Mouse (Mus musculus) spleen, postnatal 4 days (tissue): ENCODE measurements at regions not wholly inside any gene's neighbourhood (a gene's known extent, or its start where the extent isn't known, plus 50 kb on each side); places are given as distances from the start of the nearest gene placed in this dataset.
A peak's percentile ranks its signal among the peaks of the same experiment; 100 is the strongest.

ENCODE experiments used
- DNase-seq, 2 experiments: peaks; one replicate each; pipeline ENCODE4 v3.0.0; 2022; ENCODE audit warnings: low spot score in 2 of 2

DNA sequence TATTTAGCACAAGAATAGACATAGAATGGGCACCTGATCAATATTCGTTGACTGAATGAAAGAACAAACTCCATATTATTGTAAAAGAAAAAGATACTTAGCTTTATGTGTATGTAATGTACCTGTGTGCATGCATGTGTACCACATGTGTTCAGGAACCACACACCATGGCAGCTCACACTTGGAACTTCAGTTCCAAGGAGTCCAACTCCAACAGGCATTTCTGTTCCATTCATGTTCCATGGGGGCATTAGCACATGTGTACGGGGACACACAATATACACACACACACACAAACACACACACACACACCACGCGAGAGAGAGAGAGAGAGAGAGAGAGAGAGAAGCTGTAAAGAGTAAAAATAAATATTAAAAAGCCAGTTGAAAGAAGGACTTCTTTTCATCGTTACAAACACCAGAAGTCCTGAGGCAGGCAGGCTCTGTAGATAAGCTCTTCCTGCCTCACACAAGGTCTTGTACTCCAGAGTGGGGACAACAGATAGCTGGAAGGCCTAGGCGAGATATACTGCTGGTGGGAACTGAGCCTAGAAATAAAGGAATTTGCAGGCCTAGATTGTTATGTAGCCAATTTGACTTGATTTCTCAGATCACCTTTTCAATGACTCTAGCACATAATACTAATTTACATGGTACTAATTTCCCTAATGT is 141.6 kb upstream of the Marcks start:
- no peak for DNase-seq

DNA sequence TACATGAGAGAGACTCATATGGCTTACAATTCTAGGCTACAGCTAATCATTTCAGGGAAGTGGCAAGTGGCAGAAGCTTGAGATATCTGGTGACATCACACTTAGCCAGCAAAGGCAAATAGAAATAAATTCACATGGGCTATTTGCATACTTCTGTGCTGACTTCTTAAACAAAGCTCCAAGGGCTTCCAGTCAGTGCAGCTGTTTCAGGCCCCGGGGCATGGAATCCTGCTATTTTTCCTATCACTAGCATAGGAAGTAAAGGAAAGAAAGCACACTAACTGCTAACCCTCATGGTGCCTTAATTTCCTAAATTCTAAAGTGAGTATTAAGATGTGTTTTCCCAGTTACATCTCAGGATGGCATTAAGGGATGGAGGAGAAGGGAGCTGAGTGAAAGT is 140.6 kb upstream of the Marcks start:
- DNase-seq, result no peak

DNA sequence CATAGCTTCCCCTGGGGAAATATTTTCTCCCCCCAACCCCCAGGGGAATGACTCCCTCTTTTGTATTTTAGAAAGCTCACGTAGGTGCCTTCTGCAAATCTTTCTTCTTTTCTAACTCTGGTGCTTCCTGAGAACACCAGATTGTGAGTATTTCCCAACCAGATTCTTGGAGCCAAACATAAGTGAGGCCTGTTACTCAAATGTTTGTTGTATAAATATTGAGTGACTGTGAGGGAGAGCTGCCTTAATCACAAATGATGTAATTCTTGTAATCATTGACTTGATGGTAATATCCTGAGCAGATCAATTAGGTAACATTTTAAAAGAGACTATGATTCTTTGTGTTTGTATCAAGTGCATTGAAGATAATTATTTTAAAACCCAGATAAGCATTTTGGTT is 137.1 kb upstream of the Marcks start:
- DNase-seq, result no peak

DNA sequence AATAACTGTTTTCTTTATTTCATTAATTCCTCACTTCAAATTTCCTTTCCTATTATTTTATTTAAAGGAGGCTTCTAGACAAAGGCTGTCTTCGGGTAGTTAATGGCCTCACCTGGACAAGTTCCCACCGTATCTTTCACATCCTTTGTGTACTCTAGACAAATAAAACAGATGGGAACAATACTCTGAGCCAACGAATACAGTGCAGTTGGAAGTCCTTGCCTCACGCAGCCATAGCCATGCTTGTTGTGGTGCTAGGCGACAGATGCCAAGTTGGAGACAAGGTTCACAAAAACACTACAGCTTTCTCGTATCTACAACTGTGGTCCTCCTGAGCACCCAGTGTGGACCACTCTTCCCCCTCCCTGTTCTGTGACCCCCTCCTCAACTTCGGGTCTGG is 136.6 kb upstream of the Marcks start:
- no peak for DNase-seq

DNA sequence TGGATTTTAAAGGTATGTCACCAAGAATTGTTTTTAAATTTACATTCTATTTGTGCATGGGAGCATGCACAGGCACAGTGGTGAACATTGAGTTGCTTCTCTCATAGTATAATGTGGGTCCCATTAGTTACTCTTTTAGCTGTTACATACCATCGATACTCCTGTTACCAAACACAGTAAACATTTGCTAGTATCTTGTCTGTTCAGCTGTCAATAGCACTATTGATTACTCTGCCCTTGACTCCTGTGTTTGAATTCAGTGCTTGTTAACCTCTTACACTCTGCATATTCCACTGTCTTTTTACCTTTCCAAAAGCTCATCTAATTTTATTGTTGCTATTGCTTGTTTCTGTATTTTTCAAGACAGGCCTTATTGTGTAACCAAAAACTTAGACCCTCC is 133.2 kb upstream of the Marcks start:
- no peak for DNase-seq

DNA sequence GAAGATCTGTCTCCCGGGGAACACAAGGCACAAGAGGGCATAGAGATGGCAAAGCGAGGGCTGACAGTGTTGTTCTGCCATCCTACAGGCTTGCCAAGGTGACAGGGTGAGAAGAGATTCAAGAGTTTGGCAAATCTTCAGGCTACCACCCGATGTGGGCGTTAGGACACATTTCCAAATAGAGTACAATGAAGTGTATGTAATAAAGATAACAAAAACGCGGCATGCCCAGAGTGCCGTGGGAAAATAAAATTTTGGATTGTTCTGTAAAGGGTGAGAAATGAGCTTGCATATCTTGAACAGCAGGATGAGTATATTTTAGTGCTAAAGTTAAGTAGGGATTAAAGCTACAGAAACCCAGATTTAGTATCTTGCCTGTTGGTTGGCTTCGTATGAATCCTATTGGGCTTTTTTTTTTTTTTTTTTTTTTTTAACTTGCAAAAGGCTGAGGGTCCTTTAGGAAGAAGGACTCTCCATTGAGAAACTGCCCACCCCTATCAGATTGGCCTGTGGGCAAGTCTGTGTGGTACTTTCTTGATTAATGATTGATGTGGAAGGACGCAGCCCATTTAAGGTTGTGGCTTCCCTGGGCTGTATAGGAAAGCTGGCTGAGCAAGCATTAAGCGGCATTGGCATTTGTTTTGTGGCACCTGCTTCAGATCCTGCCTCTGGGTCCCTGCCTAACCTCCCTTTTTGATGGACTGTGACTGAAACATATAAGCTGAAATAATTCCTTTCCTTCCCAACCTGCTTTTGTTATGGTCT is 131.7 kb upstream of the Marcks start:
- DNase-seq, result no peak

DNA sequence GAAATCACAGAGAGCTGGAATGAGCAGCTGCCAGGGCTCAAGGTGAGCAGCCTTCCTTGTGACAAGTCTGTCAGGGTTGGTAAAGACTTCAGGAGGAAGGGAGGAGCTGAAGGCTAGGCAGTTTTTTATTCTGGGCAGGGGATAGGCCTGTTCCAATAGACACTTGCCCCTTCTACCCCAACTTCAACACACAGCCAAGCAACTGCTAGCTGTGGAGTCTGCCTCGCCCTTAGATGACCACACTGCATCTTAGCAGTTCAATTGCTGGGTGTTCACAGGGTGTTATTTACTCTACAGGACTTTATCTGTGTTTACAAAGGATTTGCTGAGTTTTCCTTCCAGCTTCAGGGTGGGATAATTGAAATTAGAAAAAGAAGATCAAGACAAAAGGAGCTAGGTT is 128.2 kb upstream of the Marcks start:
- DNase-seq, result no peak

DNA sequence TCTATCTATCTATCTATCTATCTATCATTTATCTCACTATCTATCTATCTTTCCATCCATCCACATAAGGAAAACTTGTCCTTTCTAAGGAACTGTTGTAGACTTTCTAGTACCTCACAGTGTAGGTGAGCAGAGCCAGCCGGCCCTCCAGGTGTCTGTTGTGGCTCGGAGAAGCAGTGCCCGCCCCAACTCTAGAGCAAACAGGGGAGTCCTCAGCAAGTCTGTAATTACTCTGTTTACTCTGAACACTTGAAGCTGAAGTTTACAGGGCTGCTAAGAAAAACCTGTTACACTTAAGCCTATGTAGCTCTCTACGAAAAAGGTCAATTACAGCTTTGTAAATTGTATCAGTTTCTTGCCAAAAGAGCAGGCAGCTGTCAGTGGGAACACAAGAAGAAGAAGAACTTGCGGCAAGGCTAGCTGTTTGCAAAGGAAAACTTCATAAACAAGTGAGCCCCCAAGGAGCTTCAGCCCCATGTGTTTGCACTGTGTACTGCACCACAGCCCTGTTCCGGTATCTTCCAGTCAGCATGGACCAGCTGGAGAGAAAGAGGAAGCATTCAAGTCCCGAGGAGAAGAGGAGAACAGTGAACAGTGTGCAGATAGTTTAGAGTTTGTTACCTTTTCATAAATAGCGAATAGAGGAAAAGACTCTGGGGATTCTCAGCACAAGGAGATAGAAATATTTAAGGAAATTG is 122.2 kb upstream of the Marcks start:
- DNase-seq, result peak in 1 of 2 experiments; percentile 18

DNA sequence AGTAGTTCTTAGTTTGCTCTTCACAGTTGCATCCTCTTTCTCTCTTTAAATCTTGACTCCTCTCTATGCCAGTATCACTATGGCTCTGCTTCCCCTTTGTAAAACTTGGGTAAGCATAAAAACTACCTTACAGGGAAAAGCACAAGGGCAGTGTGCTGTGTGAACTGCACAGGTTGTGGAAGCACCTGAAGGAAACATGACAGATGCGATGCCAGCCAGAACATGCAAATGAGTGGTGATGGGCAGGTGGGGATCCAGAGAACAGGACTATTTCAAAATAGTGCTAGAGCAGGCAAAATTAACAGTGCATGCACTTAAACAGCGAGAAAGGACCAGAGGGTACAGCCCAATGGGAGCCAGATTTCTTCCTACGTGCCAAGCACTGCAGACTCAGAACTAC is 120.5 kb upstream of the Marcks start:
- no peak for DNase-seq

DNA sequence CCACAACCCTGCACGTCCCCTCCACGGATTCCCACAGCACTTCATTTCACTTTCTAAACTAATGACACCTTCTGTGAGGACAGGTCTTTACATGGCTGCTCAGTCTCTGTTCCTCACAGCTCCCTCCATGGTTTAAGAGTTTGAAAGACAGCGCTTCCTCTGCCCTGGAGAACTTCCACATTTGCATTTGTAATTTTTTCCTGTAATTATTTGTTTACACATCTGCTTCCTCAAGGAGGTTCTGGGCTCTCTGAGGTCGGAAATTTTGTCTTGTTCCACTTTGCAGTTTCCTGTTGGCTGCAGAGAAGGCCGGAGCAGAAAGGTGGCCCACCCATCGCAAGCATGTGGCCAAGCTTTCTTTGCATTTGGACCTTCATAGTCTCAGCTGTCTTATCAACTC is 118.8 kb upstream of the Marcks start:
- no peak for DNase-seq

DNA sequence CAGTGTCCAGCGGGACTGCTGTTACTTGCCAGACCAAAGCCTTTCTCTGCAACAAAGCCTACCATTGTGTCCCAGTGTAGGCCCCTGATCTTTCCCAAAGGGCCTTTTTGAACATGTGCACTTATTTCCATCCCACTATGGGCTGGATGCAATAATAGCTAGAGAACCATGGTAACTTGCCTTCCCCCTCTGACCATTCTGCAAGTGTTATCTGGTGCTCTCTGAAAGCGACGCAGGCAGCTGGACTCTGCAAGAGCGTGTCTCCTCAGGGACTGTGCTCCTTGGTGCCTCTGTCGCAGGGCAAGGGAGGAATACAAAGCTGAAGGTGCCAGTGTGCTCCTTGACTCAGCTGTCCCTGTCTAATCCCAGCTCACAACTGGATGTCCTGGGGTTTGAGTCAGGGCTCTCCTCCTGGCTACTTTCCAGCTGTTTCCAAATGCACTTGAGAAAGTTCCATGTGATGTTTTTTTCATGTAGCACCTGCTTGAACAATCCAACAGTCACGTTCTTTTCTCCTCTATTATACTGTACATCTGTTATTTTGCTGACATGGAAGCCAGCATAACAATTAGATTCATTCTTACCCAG is 112.3 kb upstream of the Marcks start:
- DNase-seq, result no peak

DNA sequence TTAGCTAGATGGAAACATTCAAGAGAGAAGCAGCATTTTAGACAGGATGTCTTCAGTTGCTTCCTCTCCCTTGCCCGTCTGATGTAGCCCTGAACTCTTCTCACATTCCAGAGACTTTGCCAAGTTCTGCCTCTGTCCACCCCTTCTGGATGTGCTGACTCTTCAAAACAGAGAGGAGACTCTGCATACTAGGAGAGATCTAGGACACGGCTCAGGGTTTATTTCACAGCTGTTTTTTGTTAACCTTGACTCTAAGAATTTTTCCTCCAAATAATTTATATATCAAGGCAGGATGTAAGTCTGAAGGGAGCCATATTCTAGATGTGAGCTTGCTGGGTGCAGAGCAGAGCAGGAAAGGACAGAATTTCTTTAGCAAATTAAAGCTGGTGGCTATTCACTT is 111.4 kb upstream of the Marcks start:
- no peak for DNase-seq

DNA sequence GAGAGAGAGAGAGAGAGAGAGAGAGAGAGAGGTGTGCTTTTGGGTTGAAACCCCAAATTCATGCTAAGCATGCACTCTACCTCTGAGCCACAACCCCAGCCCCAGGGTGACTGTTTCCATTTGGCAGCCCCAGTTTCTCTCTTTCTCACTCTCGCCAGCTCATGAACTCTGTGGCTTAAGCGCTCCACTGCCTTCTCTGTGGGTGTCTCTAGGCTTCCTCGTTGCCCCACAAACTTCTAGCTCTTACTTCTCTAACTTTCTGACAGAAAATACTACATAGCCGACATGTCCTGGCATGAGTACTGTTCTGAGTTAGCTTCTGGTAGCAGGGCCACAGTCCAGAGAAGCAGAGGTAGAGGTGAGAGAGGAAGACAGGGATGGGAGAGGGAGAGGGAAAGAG is 110.8 kb upstream of the Marcks start:
- DNase-seq, result no peak

DNA sequence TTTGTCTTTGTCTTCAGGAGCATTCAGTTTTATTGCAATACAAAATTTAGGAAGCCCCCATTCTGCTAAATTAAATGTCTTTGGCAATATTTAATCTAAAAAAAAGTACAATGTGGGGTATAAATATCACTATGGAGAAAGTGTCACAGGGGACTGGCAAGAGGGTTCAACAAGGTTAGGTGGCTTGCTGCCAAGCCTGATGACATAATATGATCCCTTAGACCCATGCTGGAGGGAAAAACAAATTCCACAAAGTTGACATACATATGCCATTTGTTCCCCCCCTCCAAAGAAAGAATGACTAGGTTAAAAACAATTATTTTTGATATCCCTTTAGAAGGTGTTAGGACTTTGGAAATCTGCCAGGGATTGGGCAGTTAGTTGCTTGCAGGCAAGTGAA is 108.4 kb upstream of the Marcks start:
- DNase-seq, result no peak

DNA sequence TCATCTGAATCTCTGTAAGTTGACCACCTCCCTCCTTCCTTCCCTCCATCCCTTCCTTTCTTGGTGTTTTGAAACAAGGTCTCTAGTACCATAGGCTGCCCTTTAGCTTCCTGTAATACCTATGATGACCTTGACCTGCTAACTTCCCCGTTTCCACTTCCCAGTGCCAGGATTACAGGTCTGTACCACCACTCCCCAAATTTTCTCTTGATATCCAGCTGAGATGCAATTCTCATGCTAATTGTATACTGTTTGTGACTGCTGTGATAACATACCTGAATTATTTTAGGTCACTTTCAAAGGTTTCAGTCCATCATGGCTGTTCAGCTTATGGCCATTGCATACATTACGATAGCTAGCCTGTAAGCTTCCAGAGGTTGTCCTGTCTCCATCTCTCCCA is 104.4 kb upstream of the Marcks start:
- no peak for DNase-seq

DNA sequence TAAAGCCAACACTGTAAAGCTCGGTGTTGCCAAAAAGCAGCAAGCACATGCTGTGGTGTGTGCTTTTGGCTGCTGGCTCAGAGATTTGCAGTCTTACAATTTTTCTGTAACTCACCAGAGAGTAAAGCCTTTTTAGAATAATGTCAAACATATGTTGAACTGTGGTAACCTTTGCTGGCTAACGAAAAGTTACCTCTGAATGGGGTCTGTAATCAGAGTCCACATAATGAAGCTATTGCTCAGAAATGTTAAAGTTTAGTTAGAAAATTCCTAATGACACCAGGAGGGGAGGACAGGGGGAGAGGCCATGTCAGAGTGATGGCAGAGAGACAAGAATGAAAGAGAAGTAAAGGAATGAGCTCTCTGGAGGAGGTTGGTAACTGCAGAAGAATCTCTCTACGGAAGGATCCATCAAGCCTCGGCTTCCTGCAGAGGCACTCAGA is 103.1 kb upstream of the Marcks start:
- DNase-seq, result no peak

DNA sequence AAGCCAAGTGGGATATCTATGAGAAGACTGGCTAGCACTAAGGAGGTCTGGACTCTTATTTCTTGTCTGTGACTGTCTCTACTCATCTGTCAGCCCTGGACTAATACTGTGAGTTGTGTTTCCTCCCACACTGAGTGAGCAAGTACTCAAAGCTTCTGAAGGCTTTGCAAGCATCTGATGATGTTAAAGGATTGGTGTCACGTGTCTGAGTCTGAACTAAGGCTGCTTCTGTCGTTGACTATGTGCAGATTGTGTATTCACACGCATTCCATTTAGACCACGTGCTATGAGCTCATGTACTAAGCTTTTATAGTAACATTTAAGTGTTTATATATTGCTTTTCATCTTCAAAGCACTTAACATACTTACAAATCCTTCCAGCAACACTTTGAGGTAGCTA is 101.9 kb upstream of the Marcks start:
- DNase-seq, result no peak

DNA sequence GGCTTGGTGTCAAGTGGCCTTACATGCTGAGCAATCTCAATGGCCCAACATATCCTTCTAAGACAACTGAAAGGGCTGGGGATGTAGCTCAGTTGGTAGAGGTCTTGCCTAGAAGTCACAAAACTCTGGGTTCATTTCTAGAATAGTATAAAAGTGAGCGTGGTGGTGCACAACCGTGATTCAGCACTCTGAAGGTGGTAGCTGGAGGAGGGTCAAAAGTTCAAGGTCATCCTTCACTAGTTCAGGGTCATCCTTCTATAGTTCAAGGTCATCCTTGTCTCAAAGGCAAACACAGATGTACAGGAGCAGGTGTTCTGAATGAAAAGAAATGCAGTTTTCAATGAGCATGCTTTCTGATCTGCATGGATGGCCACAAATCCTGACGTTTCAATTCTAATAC is 101.5 kb upstream of the Marcks start:
- no peak for DNase-seq

DNA sequence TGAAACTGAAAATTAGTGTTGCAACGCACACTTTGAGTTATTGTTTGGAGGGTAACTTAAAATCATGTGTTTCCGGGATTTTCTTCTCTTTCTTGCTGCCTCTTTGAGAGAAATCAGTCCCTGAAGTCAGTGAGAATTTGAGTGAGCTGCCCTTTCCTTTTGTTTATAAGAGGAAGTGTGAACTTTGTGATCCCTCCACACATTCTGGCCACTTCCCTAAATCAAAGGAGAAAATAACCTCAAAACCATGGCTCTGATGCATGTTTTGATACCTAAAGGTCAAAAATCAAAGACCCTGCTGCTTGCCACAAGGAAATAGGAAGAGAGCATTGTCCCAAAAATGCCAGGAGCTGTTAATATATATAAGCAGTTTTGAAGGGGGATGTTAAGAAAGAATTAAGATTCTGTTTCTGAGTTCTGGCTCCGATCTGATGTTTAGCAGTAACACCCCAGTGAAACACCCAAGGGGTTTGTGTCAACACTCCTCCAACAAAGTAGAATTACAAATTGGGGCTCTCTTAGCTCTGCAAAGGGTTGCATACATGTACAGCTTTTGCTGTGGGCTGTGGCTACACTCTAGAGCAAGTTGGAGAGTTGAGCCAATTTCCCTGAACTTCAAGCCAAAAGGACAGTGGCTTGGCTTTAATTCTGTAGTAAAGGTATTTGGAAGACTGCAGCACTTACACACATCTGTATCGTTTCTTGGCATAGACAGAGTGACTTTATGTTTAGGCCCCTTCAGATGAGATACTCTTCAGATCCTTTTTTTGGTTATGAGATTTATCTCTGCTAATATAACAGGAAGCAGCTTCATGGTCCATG is 97.5 kb upstream of the Marcks start:
- DNase-seq, result no peak

DNA sequence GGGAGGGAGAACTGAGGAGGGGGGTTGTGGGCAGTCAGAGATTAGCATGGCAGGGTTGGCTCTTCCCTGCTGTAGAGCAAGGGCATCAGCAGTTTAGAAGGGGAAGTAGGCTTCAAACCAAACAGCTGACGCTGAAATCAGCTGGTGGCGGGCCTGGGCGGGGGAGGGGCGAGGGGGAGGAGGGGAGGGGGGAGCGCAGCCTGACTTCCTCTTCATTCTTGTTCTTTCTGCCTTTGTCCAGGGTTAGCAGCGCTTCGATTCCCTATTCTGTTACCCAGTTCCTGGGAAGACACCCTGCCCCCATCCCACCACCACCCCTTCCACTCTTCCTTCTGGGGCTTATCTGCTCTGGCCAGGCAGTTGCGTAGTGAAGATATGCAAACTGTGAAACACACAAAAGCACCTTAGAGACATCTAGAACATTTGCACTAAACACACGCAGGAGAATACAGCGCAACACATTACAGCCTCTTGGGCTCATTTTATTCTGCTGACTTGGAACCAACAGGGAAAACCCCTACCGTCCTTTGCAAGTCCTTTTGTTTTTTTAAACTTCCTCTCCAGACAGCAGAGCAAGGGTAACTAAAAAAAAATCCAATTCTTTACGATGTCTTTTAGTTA is 93.3 kb upstream of the Marcks start:
- DNase-seq, result peak; percentile 74 to 81

DNA sequence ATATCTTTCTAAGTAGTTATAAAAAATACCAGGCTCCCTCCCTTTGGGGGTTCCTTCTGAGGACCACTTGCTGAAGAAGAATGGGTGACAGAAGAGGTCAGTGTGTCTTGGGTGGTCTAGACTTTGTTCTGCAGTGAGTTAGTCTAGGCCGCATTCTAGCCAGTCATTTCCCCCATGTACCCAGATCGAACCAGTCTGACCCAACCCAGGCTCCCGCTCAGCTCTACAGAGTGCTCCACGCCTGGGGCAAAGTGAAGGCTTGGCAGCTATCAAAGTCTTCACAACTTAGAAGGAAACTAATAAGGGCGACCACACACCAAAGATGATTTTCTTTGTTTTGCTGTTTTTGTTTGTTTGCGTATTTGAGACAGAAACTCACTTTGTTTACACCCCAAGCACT is 92.4 kb upstream of the Marcks start:
- DNase-seq, result no peak
